Mouse (Mus musculus): Measurements from ENCODE around the gene Srsf12. TPM values are rescaled to one million over a fixed set of nuclear protein-coding genes. Genes with fewer than 3 reads are reported as not detected.

Gene Srsf12
- polyA plus RNA-seq, 1 experiment = 17.6 TPM

GRCm38 (mm10) chr4:33224003-33224675 is 15.3 kb downstream of the Srsf12 start:
- no peak overlapping the region for H3K4me3 ChIP-seq (ENCODE audit: insufficient read depth, low read length)
- no peaks in the 10 kb centered on the region for H3K4me1 ChIP-seq (ENCODE audit: control insufficient read depth, insufficient read depth, low read length)
- no peak overlapping the region for H3K27ac ChIP-seq (ENCODE audit: insufficient read depth, low read length)
- TF ChIP-seq CTCF (IDR thresholded peaks at IDR 0.05; ENCODE audit: extremely low read depth, insufficient read depth, low read length) (no peak), POLR2A (IDR thresholded peaks at IDR 0.05; ENCODE audit: extremely low read depth, insufficient read depth, low read length) (no peak)

DNA sequence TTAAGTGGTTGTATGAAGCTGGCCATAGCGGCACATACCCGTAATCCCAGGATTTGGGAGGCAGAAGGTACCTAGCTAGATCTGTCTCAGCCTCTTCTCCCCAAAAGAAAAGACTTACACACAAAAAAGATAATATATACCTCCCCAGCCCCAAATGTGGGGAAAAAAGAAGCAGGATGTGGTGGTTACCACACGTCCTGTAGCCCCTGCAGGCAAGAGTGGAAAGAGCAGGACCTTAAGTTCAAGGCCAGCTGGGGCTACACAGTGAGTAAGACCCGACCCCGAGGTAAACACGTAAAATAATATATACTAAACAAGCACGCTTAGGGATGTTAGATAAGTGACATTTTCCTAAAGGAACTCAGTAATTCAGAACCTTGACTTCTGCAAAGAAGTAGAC is 18.4 kb downstream of the Srsf12 start:
- no peak for TF ChIP-seq POLR2A (IDR thresholded peaks at IDR 0.05; ENCODE audit: extremely low read depth, insufficient read depth, low read length)
- TF ChIP-seq CTCF (IDR thresholded peaks at IDR 0.05; ENCODE audit: extremely low read depth, insufficient read depth, low read length) = no peak
- H3K27ac ChIP-seq (ENCODE audit: insufficient read depth, low read length) = no peak overlapping the region
- H3K4me1 ChIP-seq (ENCODE audit: control insufficient read depth, insufficient read depth, low read length) = no peaks in the 10 kb centered on the region
- no peak overlapping the region for H3K4me3 ChIP-seq (ENCODE audit: insufficient read depth, low read length)

DNA sequence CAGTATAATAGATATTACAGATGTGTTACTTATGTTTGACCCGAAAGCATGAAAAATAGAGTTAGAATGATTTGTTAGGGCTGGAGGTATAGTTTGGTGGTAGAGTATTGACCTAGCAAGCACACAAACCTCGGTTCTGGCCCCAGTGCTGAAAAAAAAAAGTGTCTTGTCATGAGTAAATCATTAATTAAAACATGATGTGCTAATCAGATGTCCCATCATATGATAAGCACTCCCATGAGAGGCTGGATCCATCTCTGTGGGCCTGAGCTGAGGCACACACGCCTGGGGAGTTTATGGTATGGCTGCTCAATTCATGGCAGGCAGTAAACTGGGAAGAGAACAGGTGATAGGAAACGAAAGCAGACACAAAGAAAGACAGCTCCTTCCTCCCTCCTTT is 20.8 kb downstream of the Srsf12 start:
- H3K27ac ChIP-seq (ENCODE audit: insufficient read depth, low read length) = no peak overlapping the region
- H3K4me3 ChIP-seq (ENCODE audit: insufficient read depth, low read length) = no peak overlapping the region
- TF ChIP-seq CTCF (IDR thresholded peaks at IDR 0.05; ENCODE audit: extremely low read depth, insufficient read depth, low read length) = no peak
- no peak for TF ChIP-seq POLR2A (IDR thresholded peaks at IDR 0.05; ENCODE audit: extremely low read depth, insufficient read depth, low read length)

GRCm38 (mm10) chr4:33230881-33231280 is 22.1 kb downstream of the Srsf12 start:
- Histone ChIP-seq H3K27ac (ENCODE audit: insufficient read depth, low read length) (no peak overlapping the region), H3K4me1 (ENCODE audit: control insufficient read depth, insufficient read depth, low read length) (no peaks in the 10 kb centered on the region), H3K4me3 (ENCODE audit: insufficient read depth, low read length) (no peak overlapping the region)
- TF ChIP-seq CTCF (IDR thresholded peaks at IDR 0.05; ENCODE audit: extremely low read depth, insufficient read depth, low read length) (no peak), POLR2A (IDR thresholded peaks at IDR 0.05; ENCODE audit: extremely low read depth, insufficient read depth, low read length) (no peak)

More for the DNA sequence above, 20.8 kb downstream of the Srsf12 start:
- H3K4me1 ChIP-seq (ENCODE audit: control insufficient read depth, insufficient read depth, low read length) = no peaks in the 10 kb centered on the region

GRCm38 (mm10) chr4:33242536-33242935 is 33.7 kb downstream of the Srsf12 start:
- H3K4me1 ChIP-seq (ENCODE audit: control insufficient read depth, insufficient read depth, low read length) = 0 out of 2 replicates have a peak, but pooled peaks cover 1% of the 10 kb centered on the region
- no peak overlapping the region for H3K27ac ChIP-seq (ENCODE audit: insufficient read depth, low read length)
- no peak overlapping the region for H3K4me3 ChIP-seq (ENCODE audit: insufficient read depth, low read length)
- no peak for TF ChIP-seq POLR2A (IDR thresholded peaks at IDR 0.05; ENCODE audit: extremely low read depth, insufficient read depth, low read length)
- TF ChIP-seq CTCF (IDR thresholded peaks at IDR 0.05; ENCODE audit: extremely low read depth, insufficient read depth, low read length) = no peak

DNA sequence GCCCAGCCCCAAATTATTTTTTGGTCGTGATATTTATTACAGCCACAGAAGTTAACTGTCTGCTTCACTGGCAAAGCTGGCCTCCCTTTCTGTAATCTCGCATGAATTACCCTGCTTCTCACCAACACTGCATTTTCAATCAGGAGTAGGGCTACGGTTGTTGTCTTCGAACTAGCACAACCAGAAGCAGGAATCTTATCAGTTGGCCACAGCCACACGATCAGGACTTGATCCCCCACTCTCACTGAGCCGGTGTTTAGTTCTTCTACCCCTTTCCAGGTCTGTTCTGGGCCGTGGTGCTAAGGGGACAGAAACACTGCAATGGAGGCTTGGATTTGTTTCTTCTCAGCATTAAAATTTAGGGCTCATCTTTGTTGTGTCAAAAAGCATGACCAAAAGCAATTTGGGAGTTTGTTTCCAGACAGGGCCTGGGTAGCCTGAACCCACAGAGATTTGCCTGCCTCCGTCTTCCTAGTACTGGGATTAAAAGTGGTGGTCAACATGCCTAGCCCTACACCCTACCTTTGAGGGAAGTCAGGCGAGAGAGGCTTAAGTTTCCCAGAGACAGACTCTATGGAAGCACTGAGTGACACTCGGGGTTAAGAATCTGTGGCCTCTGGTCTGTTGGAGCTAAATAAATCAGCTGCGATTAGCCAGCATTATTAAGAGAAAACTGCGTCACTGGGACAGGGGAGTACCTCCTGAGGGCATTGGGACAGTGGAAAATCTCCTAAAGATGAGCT is 34.4 kb downstream of the Srsf12 start:
- no peak for TF ChIP-seq CTCF (IDR thresholded peaks at IDR 0.05; ENCODE audit: extremely low read depth, insufficient read depth, low read length)
- TF ChIP-seq POLR2A (IDR thresholded peaks at IDR 0.05; ENCODE audit: extremely low read depth, insufficient read depth, low read length) = no peak
- Histone ChIP-seq H3K4me3 (ENCODE audit: insufficient read depth, low read length) (no peak overlapping the region), H3K27ac (ENCODE audit: insufficient read depth, low read length) (no peak overlapping the region), H3K4me1 (ENCODE audit: control insufficient read depth, insufficient read depth, low read length) (0 out of 2 replicates have a peak, but pooled peaks cover 1% of the 10 kb centered on the region)

DNA sequence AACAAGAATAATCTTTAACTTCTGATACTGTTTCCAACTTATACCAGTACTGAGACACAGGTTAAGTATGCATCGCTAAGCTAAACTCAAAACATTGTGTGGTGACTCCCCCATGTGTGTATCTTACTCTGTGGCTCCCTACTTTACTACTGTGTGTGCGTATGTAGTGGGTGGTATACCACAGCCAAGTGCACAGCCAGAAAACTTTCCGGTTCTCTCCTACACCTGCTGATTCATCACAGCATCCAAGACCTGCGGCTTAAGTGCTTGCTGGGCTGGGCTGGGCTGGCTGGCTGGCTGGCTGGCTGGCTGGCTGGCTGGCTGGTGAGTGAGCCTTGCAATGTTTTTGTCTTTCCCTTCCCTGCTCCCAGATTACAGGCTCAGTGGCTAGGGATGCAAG is 35.1 kb downstream of the Srsf12 start:
- Histone ChIP-seq H3K4me3 (ENCODE audit: insufficient read depth, low read length) (no peak overlapping the region), H3K27ac (ENCODE audit: insufficient read depth, low read length) (no peak overlapping the region), H3K4me1 (ENCODE audit: control insufficient read depth, insufficient read depth, low read length) (0 out of 2 replicates have a peak, but pooled peaks cover 1% of the 10 kb centered on the region)
- TF ChIP-seq POLR2A (IDR thresholded peaks at IDR 0.05; ENCODE audit: extremely low read depth, insufficient read depth, low read length) (no peak), CTCF (IDR thresholded peaks at IDR 0.05; ENCODE audit: extremely low read depth, insufficient read depth, low read length) (no peak)

- Histone ChIP-seq H3K27ac (ENCODE audit: insufficient read depth, low read length) (no peak overlapping the region), H3K4me3 (ENCODE audit: insufficient read depth, low read length) (no peak overlapping the region), H3K4me1 (ENCODE audit: control insufficient read depth, insufficient read depth, low read length) (0 out of 2 replicates have a peak, but pooled peaks cover 1% of the 10 kb centered on the region)
- TF ChIP-seq POLR2A (IDR thresholded peaks at IDR 0.05; ENCODE audit: extremely low read depth, insufficient read depth, low read length) (no peak), CTCF (IDR thresholded peaks at IDR 0.05; ENCODE audit: extremely low read depth, insufficient read depth, low read length) (no peak)
Measured at GRCm38 (mm10) chr4:33245853-33246395, 37.1 kb downstream of the Srsf12 start.

GRCm38 (mm10) chr4:33247479-33248053 is 38.8 kb downstream of the Srsf12 start:
- H3K27ac ChIP-seq (ENCODE audit: insufficient read depth, low read length) = peak overlapping the region; percentile 100
- no peak for TF ChIP-seq CTCF (IDR thresholded peaks at IDR 0.05; ENCODE audit: extremely low read depth, insufficient read depth, low read length)
- TF ChIP-seq POLR2A (IDR thresholded peaks at IDR 0.05; ENCODE audit: extremely low read depth, insufficient read depth, low read length) = peak; percentile 16; the same call in 1 of the 2 replicates
- 0 out of 2 replicates have a peak, but pooled peaks cover 1% of the 10 kb centered on the region for H3K4me1 ChIP-seq (ENCODE audit: control insufficient read depth, insufficient read depth, low read length)
- peak overlapping the region; percentile 64 for H3K4me3 ChIP-seq (ENCODE audit: insufficient read depth, low read length)
